Mouse (Mus musculus) monocyte, adult 5-6 weeks (primary cell): ENCODE measurements around the gene Mrpl22. TPM values are rescaled to one million over a fixed set of nuclear protein-coding genes. Genes with fewer than 3 reads are reported as not detected.
A peak's percentile ranks its signal among the peaks of the same experiment; 100 is the strongest.
"Not testable (repeated sequence)": the region's sequence is repeated elsewhere in the genome, so short reads cannot be mapped to it uniquely, and the experiment has no call there.

ENCODE experiments used
- ATAC-seq: fragments of 153-309, 156-312 bp; replicated peaks from 2 replicates; pipeline ENCODE4 v1.8.0; 2017; ENCODE audit warnings: mild to moderate bottlenecking; ENCODE audit not compliant: low TSS enrichment, insufficient number of reproducible peaks, severe bottlenecking, poor library complexity, low FRiP score
- total RNA-seq: library from RNA; stranded (forward); fragments of 200-1000, 200-491, 200-594 nt; gene quantifications from 3 replicates; pipeline ENCODE4 v1.2.3, GENCODE M21; 2017

The Mrpl22 gene
- total RNA-seq, 1 experiment from 2014 or later = 46.1 TPM

DNA sequence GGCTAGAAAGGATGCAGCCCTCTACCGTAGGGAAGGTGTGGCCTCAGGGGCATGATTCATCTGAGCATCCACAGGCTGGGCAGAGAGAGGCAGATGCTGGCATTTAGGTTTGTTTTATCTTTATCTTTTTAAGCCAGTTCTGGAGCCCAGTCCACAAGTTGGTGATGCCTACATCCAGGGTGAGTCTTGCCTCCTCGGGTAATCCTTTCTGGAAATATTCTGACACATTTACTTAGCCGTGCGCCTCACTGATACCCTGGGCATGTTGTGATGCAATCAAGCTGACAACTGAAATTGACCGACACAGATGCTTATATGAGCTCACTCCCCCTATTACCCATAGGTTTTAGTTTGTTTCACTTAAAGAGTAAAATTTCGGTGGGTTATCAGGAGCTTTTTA is 45.4 kb downstream of the Mrpl22 start:
- ATAC-seq = no peak

DNA sequence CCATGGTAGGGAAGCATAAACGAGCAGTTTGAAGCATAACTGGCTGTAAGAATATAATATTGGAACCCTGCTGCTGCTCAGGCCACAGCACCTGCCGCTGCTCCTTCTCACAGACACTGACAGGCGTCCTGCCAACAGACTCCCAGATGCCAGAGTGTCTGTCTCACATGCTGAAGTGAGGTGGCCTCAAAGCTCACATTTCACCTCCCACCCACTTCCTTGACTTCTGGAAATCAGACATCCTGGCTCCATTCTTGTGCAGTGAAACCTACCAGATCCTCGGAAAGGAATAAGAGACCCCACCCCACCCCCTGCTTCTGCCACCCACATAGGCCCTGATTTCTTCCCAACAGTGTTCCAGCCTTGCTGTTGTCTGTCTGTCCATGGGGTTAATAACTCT is 52.3 kb downstream of the Mrpl22 start:
- ATAC-seq = no peak

DNA sequence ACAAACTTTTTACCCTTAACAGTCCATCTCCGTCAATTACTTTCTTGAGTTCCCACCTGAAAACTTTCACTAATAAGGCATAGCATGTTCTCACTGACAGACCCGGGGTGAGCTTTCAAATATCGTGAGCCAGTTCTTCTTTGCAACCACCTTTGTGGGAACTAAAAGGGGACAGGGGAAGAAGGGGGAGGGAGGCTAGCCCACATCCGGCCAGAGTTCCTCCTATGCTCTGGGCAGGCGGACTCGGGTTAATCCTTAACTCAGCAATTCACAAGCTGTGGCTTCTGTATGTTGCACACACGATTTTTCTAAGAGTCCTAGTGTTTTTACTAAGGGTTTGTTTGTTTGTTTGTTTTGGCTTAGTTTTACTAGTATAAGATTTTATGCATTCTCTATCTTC is 52.9 kb downstream of the Mrpl22 start:
- ATAC-seq = peak; percentile 63

DNA sequence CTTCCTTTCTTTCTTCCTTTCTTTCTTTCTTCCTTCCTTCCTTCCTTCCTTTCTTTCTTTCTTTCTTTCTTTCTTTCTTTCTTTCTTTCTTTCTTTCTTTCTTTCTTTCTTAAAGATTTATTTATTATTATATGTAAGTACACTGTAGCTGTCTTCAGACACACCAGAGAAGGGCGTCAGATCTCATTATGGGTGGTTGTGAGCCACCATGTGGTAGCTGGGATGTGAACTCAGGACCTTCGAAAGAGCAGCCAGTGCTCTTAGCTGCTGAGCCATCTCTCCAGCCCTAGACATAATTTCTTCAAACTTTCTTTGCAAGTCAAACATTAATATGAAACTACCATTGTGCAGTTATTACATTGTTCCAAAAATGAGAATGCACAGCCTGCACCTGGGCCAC is 53.4 kb downstream of the Mrpl22 start:
- not testable (repeated sequence) for ATAC-seq

DNA sequence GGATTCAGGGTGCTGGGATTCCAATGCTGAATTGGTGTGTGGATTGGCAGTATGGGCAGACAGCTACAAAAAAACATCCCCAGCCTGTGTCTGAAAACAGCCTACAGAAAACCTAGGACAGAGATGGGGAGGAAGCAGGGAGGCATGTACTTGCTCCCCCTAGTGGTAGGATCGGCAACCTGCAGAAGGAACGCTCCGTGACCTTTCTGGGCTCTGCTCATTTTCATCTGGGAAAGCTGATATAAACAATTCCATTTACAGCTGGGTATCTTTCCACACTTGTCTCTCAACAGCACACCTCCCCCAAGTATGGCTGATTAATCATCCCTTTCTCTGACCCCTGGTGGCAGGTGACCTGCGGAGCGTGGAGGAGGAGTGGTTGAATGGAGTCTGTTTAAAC is 54.2 kb downstream of the Mrpl22 start:
- ATAC-seq = peak; percentile 82

DNA sequence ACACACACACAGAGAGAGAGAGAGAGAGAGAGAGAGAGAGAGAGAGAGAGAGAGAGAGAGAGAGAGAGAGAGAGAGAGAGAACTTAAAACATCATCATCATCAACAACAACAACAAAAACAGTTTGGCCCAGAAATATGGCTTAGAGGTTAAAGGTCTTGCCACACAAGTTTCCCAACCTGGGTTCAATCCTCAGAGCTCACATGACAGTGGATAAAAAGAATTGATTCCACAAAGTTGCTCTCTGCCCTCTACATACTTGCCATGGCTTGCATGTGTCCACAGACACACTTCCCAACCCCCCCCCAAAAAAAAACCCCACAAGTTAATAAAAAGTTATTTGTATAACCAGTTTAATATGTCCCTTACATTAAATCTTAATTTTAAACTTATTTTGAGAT is 55.0 kb downstream of the Mrpl22 start:
- no peak for ATAC-seq

DNA sequence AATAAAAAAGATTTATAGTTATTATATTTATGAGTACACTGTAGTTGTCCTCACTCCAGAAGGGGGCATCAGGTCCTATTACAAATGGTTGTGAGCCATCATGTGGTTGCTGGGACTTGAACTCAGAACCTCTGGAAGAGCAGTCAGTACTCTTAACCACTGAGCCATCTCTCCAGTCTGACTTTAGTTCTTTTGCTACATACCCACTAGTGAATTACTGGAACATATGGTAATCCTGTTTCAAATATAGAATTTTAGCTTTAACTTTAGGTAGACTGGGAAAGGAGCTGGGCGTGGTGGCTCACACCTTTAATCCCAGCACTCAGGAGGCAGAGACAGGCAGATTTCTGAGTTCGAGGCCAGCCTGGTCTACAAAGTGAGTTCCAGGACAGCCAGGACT is 56.6 kb downstream of the Mrpl22 start:
- ATAC-seq = not testable (repeated sequence)

Other genes with a start within 250 kb of the Mrpl22 start
- 26.3 to 50.9 TPM (median 33.5 TPM) in 3 replicates for gene Larp1, start 162.6 kb upstream of the Mrpl22 start, total RNA-seq
- gene Gm12248, start 78.5 kb upstream of the Mrpl22 start, total RNA-seq = not detected in 3 replicates
- gene Cnot8, start 67.5 kb upstream of the Mrpl22 start, total RNA-seq = 84.4 to 93.8 TPM (median 89.2 TPM) in 3 replicates
- 7.1 to 12.0 TPM (median 7.2 TPM) in 3 replicates for gene Gemin5, start 3.1 kb upstream of the Mrpl22 start, total RNA-seq
- 18.7 to 31.1 TPM (median 19.5 TPM) in 3 replicates for gene Igtp, start 27.9 kb downstream of the Mrpl22 start, total RNA-seq
- gene Irgm2, start 28.0 kb downstream of the Mrpl22 start, total RNA-seq = 8.8 to 21.7 TPM (median 12.9 TPM) in 3 replicates
- gene 4930438A08Rik, start 103.1 kb downstream of the Mrpl22 start, total RNA-seq = not detected in 3 replicates
- gene Zfp692, start 135.4 kb downstream of the Mrpl22 start, total RNA-seq = 8.4 to 17.0 TPM (median 9.2 TPM) in 3 replicates
- gene Zfp672, start 158.7 kb downstream of the Mrpl22 start, total RNA-seq = 33.9 to 39.8 TPM (median 36.0 TPM) in 3 replicates
- gene Sh3bp5l, start 159.1 kb downstream of the Mrpl22 start, total RNA-seq = 21.3 to 28.1 TPM (median 21.4 TPM) in 3 replicates
- not detected in 3 replicates for gene Lypd8, start 207.4 kb downstream of the Mrpl22 start, total RNA-seq
- gene 1810065E05Rik, start 249.4 kb downstream of the Mrpl22 start, total RNA-seq = not detected in 3 replicates